Mouse (Mus musculus): ENCODE measurements around the gene Casz1.

Casz1 gene

DNA sequence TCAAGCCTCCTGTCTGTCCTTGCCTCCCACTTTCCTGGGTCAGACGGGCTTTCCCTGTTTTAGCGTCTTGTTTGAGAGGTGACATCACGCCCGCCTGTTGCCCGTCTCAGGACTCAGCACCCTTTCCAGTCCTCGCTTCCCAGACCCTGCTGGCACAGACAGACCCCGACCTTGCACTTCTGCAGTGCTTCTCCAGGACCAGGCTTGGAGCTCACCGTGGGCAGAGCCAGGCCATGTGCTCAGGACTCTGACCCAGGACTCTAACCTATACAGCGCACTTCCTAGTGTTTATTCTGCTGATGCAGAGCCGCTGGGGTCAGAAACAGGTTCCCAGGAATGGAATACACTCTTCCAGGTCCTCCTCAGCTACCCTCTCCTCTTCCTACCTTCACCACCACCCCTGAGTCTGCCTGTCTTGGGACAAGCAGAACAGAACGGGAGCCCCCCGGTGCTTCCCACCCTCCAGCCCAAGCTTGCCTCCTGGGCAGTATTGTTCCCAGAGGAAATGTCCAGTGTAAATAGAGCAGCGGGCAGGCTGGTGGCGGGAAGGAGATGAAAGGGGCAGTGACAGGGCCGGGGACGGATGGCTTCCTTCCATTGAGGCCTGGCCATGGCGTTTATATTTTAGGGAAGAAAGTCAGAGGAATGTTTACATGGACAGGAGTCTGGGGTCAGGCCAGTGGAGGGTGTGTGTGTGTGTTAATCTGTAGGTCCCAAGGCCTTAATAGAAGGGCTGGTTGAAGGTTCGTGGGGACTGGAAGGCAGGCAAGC is 121.5 kb downstream of the Casz1 start:
- H3K27me3 ChIP-seq (ENCODE audit: insufficient read depth, low read length) = peaks cover 15% of the 10 kb centered on the region; the same call in 1 of the 2 replicates
- 0 out of 2 replicates have a peak, but pooled peaks cover 5% of the 10 kb centered on the region for H3K36me3 ChIP-seq (ENCODE audit: insufficient read depth, low read length)
- TF ChIP-seq POU5F1 (IDR thresholded peaks at IDR 0.05; ENCODE audit: borderline replicate concordance, low read length) = no peak
- no peaks in the 10 kb centered on the region for H3K9me3 ChIP-seq (ENCODE audit: low read length)
- peak overlapping the region; percentile 49 for H3K4me3 ChIP-seq (replicated peaks; ENCODE audit: low read length)
- peaks cover 63% of the 10 kb centered on the region for H3K4me1 ChIP-seq (replicated peaks; ENCODE audit: low read depth, low read length)

DNA sequence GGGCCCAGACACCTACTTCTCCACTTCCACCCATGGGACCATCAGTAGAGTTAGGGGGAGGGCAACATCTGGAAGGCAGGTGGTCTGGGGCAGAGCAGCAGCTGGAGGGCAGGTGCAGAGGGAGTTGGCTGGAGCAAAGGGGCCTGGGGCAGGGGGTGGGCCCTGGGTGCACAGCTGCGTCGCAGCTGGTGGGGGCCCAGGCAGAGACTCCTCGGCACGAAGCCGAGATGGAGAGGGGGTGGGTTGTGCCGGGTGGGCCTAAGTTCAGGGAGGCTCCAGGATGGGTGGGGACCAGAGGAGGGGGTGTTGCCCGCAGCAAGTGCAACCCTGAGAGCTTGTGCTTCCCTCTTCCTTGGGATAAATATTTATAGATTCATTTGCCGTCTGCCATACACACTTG is 122.2 kb downstream of the Casz1 start:
- Histone ChIP-seq H3K36me3 (ENCODE audit: insufficient read depth, low read length) (0 out of 2 replicates have a peak, but pooled peaks cover 5% of the 10 kb centered on the region), H3K27me3 (ENCODE audit: insufficient read depth, low read length) (peaks cover 13% of the 10 kb centered on the region; the same call in 1 of the 2 replicates)

DNA sequence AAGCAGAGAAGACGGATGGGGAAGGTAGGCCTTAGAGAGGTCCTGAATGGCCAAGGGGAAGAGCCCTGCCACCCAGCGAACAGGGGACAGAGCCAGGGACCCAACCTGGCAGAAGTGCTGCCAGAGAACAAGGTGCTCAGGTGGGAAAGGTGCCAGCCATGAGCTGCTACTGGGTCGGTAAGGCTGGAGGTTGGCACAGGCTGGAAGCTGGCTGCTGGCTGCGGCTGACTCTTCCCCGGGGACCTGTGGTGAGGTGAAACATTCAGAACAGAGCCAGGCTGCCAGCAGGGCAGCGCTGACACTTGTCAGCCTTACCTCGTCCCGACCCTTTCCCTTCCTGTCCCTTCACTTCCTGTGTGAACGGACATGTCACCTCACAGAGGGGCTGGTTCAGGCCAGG is 124.1 kb downstream of the Casz1 start:
- TF ChIP-seq POU5F1 (IDR thresholded peaks at IDR 0.05; ENCODE audit: borderline replicate concordance, low read length) = no peak
- TF ChIP-seq CTCF (conservative IDR thresholded peaks at IDR 0.05; ENCODE audit: low read length) = no peak
- TF ChIP-seq NANOG (IDR thresholded peaks at IDR 0.05; ENCODE audit: borderline replicate concordance, low read length) = no peak
- Histone ChIP-seq H3K4me3 (replicated peaks; ENCODE audit: low read length) (no peak overlapping the region), H3K4me1 (replicated peaks; ENCODE audit: low read depth, low read length) (peaks cover 58% of the 10 kb centered on the region), H3K36me3 (ENCODE audit: insufficient read depth, low read length) (0 out of 2 replicates have a peak, but pooled peaks cover 5% of the 10 kb centered on the region), H3K27me3 (ENCODE audit: insufficient read depth, low read length) (peaks cover 6% of the 10 kb centered on the region; the same call in 1 of the 2 replicates), H3K9me3 (ENCODE audit: low read length) (no peaks in the 10 kb centered on the region)

More for the DNA sequence above, 122.2 kb downstream of the Casz1 start:
- Histone ChIP-seq H3K4me1 (replicated peaks; ENCODE audit: low read depth, low read length) (peaks cover 62% of the 10 kb centered on the region), H3K9me3 (ENCODE audit: low read length) (no peaks in the 10 kb centered on the region), H3K4me3 (replicated peaks; ENCODE audit: low read length) (peak overlapping the region; percentile 49)
- TF ChIP-seq NANOG (IDR thresholded peaks at IDR 0.05; ENCODE audit: borderline replicate concordance, low read length) (no peak), POU5F1 (IDR thresholded peaks at IDR 0.05; ENCODE audit: borderline replicate concordance, low read length) (no peak), CTCF (conservative IDR thresholded peaks at IDR 0.05; ENCODE audit: low read length) (no peak)

DNA sequence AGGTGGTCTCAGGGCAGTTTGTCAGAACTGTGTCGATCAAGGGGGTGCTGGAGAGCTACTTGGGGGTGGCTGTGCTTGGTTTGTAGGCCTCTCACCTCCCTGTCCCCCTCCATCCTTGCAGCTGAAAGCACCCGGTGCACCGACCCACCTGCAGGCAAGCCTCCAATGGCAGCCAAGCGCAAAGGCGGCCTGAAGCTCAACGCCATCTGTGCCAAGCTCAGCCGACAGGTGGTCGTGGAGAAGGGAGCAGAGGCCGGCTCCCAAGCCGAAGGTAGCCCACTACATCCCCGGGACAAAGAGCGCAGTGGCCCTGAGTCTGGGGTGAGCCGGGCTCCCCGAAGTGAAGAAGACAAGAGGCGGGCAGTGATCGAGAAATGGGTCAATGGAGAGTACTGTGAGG is 124.6 kb downstream of the Casz1 start:
- Histone ChIP-seq H3K9me3 (ENCODE audit: low read length) (no peaks in the 10 kb centered on the region), H3K4me3 (replicated peaks; ENCODE audit: low read length) (no peak overlapping the region), H3K27me3 (ENCODE audit: insufficient read depth, low read length) (peaks cover 6% of the 10 kb centered on the region; the same call in 1 of the 2 replicates), H3K36me3 (ENCODE audit: insufficient read depth, low read length) (0 out of 2 replicates have a peak, but pooled peaks cover 5% of the 10 kb centered on the region), H3K4me1 (replicated peaks; ENCODE audit: low read depth, low read length) (peaks cover 56% of the 10 kb centered on the region)
- TF ChIP-seq NANOG (IDR thresholded peaks at IDR 0.05; ENCODE audit: borderline replicate concordance, low read length) (no peak), CTCF (conservative IDR thresholded peaks at IDR 0.05; ENCODE audit: low read length) (no peak)

DNA sequence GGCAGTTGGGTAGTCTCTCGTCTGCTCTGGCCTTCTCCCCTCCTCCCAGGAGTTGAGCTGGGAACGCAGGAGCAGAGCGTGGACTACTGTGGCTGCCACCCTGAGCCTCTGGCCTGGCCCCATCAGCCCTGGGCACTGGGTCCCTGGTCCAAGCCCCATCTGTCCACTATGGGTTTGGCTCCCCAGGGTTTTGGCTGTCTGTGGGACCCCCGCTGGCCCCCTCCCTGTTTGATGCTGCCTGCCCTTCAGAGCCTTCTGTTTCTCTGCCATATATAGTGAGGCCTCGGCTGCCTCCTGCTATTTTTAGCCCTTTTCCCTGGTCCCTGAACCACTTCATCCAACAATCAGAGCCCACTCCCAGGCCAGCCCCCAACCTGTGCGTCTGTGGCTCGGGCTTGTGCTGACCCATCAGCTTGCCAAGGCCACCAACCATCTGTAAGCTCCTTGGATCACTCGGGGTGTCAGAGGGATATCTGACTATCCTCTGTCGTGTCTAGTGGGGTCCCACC is 126.5 kb downstream of the Casz1 start:
- Histone ChIP-seq H3K27me3 (ENCODE audit: insufficient read depth, low read length) (0 out of 2 replicates have a peak, but pooled peaks cover 6% of the 10 kb centered on the region), H3K9me3 (ENCODE audit: low read length) (no peaks in the 10 kb centered on the region), H3K4me1 (replicated peaks; ENCODE audit: low read depth, low read length) (peaks cover 42% of the 10 kb centered on the region), H3K36me3 (ENCODE audit: insufficient read depth, low read length) (peaks cover 15% of the 10 kb centered on the region; the same call in 1 of the 2 replicates), H3K4me3 (replicated peaks; ENCODE audit: low read length) (no peak overlapping the region)
- TF ChIP-seq CTCF (conservative IDR thresholded peaks at IDR 0.05; ENCODE audit: low read length) = no peak
- TF ChIP-seq POU5F1 (IDR thresholded peaks at IDR 0.05; ENCODE audit: borderline replicate concordance, low read length) = no peak
- TF ChIP-seq NANOG (IDR thresholded peaks at IDR 0.05; ENCODE audit: borderline replicate concordance, low read length) = no peak

DNA sequence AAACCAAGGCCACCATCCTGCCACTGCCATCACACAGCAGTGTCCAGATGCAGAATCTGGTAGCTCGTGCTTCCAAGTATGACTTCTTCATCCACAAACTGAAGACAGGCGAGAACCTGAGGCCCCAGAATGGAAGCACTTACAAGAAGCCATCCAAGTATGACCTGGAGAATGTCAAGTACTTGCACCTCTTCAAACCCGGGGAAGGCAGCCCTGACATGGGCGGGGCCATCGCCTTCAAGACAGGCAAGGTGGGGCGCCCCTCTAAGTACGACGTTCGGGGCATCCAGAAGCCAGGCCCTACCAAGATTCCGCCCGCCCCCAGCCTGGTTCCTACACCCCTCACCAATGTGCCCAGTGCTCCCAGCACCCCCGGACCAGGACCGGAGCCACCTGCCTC is 128.9 kb downstream of the Casz1 start:
- H3K27me3 ChIP-seq (ENCODE audit: insufficient read depth, low read length) = peaks cover 9% of the 10 kb centered on the region; the same call in 1 of the 2 replicates
- TF ChIP-seq CTCF (conservative IDR thresholded peaks at IDR 0.05; ENCODE audit: low read length) (no peak), POU5F1 (IDR thresholded peaks at IDR 0.05; ENCODE audit: borderline replicate concordance, low read length) (no peak), NANOG (IDR thresholded peaks at IDR 0.05; ENCODE audit: borderline replicate concordance, low read length) (no peak)

DNA sequence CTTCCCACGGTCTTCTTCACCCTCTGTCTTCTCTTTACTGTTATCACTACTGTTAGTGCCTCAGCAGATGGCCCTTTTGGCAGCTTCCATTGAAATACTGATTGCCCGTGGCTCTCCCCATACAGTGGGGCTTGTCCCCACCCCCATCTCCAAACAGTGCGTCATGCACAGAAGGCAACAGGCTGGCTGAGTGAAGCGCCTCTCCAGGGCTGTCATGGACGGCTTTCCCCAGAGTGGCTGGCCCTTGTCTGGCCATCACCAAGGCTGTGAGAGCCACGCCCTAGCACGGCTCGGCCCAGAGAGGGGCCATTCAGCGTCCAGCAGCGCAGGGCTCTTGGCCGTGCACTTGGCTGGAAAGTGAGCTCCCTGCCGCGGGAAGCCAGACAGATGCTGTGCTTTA is 131.0 kb downstream of the Casz1 start:
- no peaks in the 10 kb centered on the region for H3K9me3 ChIP-seq (ENCODE audit: low read length)
- TF ChIP-seq POU5F1 (IDR thresholded peaks at IDR 0.05; ENCODE audit: borderline replicate concordance, low read length) (no peak), CTCF (conservative IDR thresholded peaks at IDR 0.05; ENCODE audit: low read length) (no peak), NANOG (IDR thresholded peaks at IDR 0.05; ENCODE audit: borderline replicate concordance, low read length) (no peak)
- H3K27me3 ChIP-seq (ENCODE audit: insufficient read depth, low read length) = peaks cover 20% of the 10 kb centered on the region
- H3K4me3 ChIP-seq (replicated peaks; ENCODE audit: low read length) = no peak overlapping the region
- peaks cover 55% of the 10 kb centered on the region for H3K4me1 ChIP-seq (replicated peaks; ENCODE audit: low read depth, low read length)
- peaks cover 44% of the 10 kb centered on the region for H3K36me3 ChIP-seq (ENCODE audit: insufficient read depth, low read length)

More for the DNA sequence above, 128.9 kb downstream of the Casz1 start:
- H3K9me3 ChIP-seq (ENCODE audit: low read length) = no peaks in the 10 kb centered on the region
- peaks cover 28% of the 10 kb centered on the region for H3K36me3 ChIP-seq (ENCODE audit: insufficient read depth, low read length)
- H3K4me1 ChIP-seq (replicated peaks; ENCODE audit: low read depth, low read length) = peaks cover 34% of the 10 kb centered on the region
- H3K4me3 ChIP-seq (replicated peaks; ENCODE audit: low read length) = peak overlapping the region; percentile 20; the same call in 1 of the 2 replicates

DNA sequence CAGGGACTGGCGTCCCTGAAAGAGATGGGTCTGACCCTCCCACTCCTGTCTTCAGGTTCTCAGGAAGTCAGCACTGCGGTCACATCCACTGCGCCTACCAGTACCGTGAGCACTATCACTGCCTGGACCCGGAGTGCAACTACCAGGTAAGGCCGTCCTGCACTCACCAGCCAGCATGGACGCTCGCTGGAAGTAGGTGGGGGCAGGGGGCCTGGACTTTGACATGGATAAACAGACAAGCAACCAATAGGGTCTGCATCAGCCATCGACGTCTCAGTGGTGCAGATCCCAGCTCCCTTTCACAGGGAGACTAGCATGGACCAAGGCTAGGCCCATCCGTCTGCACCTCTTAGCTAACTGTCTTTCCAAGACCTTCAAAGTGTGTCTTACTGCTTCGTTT is 131.9 kb downstream of the Casz1 start:
- Histone ChIP-seq H3K4me3 (replicated peaks; ENCODE audit: low read length) (no peak overlapping the region), H3K36me3 (ENCODE audit: insufficient read depth, low read length) (peaks cover 45% of the 10 kb centered on the region)

More for the DNA sequence above, 131.9 kb downstream of the Casz1 start:
- peaks cover 60% of the 10 kb centered on the region for H3K4me1 ChIP-seq (replicated peaks; ENCODE audit: low read depth, low read length)
- no peaks in the 10 kb centered on the region for H3K9me3 ChIP-seq (ENCODE audit: low read length)
- TF ChIP-seq NANOG (IDR thresholded peaks at IDR 0.05; ENCODE audit: borderline replicate concordance, low read length) (no peak), POU5F1 (IDR thresholded peaks at IDR 0.05; ENCODE audit: borderline replicate concordance, low read length) (no peak), CTCF (conservative IDR thresholded peaks at IDR 0.05; ENCODE audit: low read length) (no peak)
- peaks cover 20% of the 10 kb centered on the region for H3K27me3 ChIP-seq (ENCODE audit: insufficient read depth, low read length)

Data from E14TG2a.4 (cell line).